Mouse (Mus musculus): ENCODE data around the gene Ptprd.

Ptprd gene

GRCm38 (mm10) chr4:76282886-76283285 is 1928.9 kb downstream of the Ptprd start:
- H3K9me3 ChIP-seq (ENCODE audit: low read length), result no peaks in the 10 kb centered on the region
- H3K27me3 ChIP-seq (ENCODE audit: insufficient read depth, low read length), result no peaks in the 10 kb centered on the region
- no peak overlapping the region for H3K4me3 ChIP-seq (replicated peaks; ENCODE audit: low read length)
- no peaks in the 10 kb centered on the region for H3K4me1 ChIP-seq (replicated peaks; ENCODE audit: low read depth, low read length)
- no peak for TF ChIP-seq POU5F1 (IDR thresholded peaks at IDR 0.05; ENCODE audit: borderline replicate concordance, low read length)
- no peaks in the 10 kb centered on the region for H3K36me3 ChIP-seq (ENCODE audit: insufficient read depth, low read length)

DNA sequence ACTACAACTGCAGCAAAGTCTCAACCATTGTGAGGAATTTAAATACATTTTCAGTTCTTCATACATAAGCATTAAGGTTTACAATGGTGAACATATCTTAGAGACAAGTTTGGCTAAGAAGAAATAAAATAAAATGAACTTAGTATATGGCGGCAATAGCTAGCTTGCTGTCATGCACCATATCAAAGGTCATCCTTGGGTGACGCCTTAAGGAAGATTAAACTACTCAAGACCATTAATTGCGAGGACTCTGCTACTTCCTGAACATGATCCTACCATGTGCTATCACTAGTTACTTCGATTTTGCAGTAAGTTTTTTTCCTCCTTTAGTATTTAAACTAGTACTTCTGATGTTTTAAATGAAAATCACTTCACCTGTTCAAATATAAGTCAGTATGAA is 1949.0 kb downstream of the Ptprd start:
- Histone ChIP-seq H3K36me3 (ENCODE audit: insufficient read depth, low read length) (no peaks in the 10 kb centered on the region), H3K4me3 (replicated peaks; ENCODE audit: low read length) (no peak overlapping the region), H3K4me1 (replicated peaks; ENCODE audit: low read depth, low read length) (no peaks in the 10 kb centered on the region), H3K9me3 (ENCODE audit: low read length) (no peaks in the 10 kb centered on the region), H3K27me3 (ENCODE audit: insufficient read depth, low read length) (no peaks in the 10 kb centered on the region)
- TF ChIP-seq POU5F1 (IDR thresholded peaks at IDR 0.05; ENCODE audit: borderline replicate concordance, low read length) (no peak), NANOG (IDR thresholded peaks at IDR 0.05; ENCODE audit: borderline replicate concordance, low read length) (no peak), CTCF (conservative IDR thresholded peaks at IDR 0.05; ENCODE audit: low read length) (no peak)

DNA sequence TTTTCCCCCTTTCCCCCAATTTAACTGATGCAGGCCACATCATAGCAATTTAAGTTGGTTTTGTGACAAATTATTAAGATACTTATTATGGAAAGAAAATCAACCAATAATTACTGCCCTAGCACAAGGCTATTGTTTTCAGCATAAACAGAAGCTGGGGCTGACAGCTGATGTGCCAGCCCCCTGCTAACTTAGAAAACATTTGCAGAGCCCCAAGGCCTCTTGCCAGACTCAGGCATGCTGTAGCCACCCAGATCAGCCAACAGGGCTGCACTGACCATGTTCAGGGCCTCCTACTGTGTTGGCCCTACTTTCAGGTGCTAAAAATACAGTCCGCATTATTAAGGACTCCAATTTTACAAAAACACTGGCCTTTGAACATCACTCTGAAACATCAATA is 1951.1 kb downstream of the Ptprd start:
- Histone ChIP-seq H3K4me1 (replicated peaks; ENCODE audit: low read depth, low read length) (no peaks in the 10 kb centered on the region), H3K36me3 (ENCODE audit: insufficient read depth, low read length) (no peaks in the 10 kb centered on the region), H3K9me3 (ENCODE audit: low read length) (no peaks in the 10 kb centered on the region), H3K4me3 (replicated peaks; ENCODE audit: low read length) (no peak overlapping the region), H3K27me3 (ENCODE audit: insufficient read depth, low read length) (no peaks in the 10 kb centered on the region)
- TF ChIP-seq POU5F1 (IDR thresholded peaks at IDR 0.05; ENCODE audit: borderline replicate concordance, low read length) (no peak), NANOG (IDR thresholded peaks at IDR 0.05; ENCODE audit: borderline replicate concordance, low read length) (no peak), CTCF (conservative IDR thresholded peaks at IDR 0.05; ENCODE audit: low read length) (no peak)

DNA sequence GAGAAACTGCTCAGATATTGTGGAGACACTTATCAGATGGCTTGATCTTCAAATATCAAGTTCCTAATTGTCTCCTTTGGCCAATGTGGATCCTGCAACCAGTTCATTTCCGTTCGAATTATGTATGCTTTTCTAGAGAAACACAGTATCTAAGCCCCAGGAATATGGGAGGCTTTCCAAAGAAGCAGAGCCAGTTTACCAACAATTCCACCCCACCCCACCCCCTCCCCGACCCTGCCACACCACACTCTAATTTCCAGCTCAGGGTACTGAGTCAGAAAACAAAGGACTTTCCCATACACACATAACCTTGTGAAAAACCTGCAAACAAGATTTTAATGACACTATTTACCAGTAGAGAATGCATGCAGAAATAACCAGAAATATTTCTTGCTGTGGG is 1951.5 kb downstream of the Ptprd start:
- H3K9me3 ChIP-seq (ENCODE audit: low read length), result no peaks in the 10 kb centered on the region
- TF ChIP-seq POU5F1 (IDR thresholded peaks at IDR 0.05; ENCODE audit: borderline replicate concordance, low read length), result no peak
- no peak for TF ChIP-seq NANOG (IDR thresholded peaks at IDR 0.05; ENCODE audit: borderline replicate concordance, low read length)
- no peak for TF ChIP-seq CTCF (conservative IDR thresholded peaks at IDR 0.05; ENCODE audit: low read length)
- no peaks in the 10 kb centered on the region for H3K27me3 ChIP-seq (ENCODE audit: insufficient read depth, low read length)
- H3K4me3 ChIP-seq (replicated peaks; ENCODE audit: low read length), result no peak overlapping the region
- no peaks in the 10 kb centered on the region for H3K36me3 ChIP-seq (ENCODE audit: insufficient read depth, low read length)
- no peaks in the 10 kb centered on the region for H3K4me1 ChIP-seq (replicated peaks; ENCODE audit: low read depth, low read length)

DNA sequence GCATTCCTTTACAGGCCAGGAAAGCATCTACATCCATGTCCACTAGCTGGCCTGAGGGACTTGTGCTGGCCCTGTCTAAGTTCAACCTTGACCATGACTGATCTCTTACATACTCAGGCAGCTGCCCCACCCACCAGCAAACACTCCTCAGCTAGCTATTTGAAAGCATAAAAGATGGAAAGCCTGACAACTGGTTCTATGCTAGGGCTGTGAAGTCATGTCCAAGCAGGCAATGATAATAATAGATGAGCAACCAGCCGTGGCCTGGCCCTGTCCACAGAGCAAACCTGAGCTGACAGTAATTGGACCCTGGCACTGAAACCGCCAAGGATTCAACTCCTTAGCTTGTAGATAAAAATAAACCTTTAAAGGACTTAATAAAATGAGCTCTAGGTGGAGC is 1952.1 kb downstream of the Ptprd start:
- Histone ChIP-seq H3K36me3 (ENCODE audit: insufficient read depth, low read length) (no peaks in the 10 kb centered on the region), H3K4me1 (replicated peaks; ENCODE audit: low read depth, low read length) (no peaks in the 10 kb centered on the region), H3K9me3 (ENCODE audit: low read length) (no peaks in the 10 kb centered on the region), H3K4me3 (replicated peaks; ENCODE audit: low read length) (no peak overlapping the region), H3K27me3 (ENCODE audit: insufficient read depth, low read length) (no peaks in the 10 kb centered on the region)
- TF ChIP-seq POU5F1 (IDR thresholded peaks at IDR 0.05; ENCODE audit: borderline replicate concordance, low read length) (no peak), CTCF (conservative IDR thresholded peaks at IDR 0.05; ENCODE audit: low read length) (no peak), NANOG (IDR thresholded peaks at IDR 0.05; ENCODE audit: borderline replicate concordance, low read length) (no peak)

- Histone ChIP-seq H3K9me3 (ENCODE audit: low read length) (no peaks in the 10 kb centered on the region), H3K4me3 (replicated peaks; ENCODE audit: low read length) (no peak overlapping the region), H3K4me1 (replicated peaks; ENCODE audit: low read depth, low read length) (peaks cover 3% of the 10 kb centered on the region; the same call in 1 of the 2 replicates), H3K36me3 (ENCODE audit: insufficient read depth, low read length) (no peaks in the 10 kb centered on the region), H3K27me3 (ENCODE audit: insufficient read depth, low read length) (no peaks in the 10 kb centered on the region)
- TF ChIP-seq POU5F1 (IDR thresholded peaks at IDR 0.05; ENCODE audit: borderline replicate concordance, low read length) (no peak), CTCF (conservative IDR thresholded peaks at IDR 0.05; ENCODE audit: low read length) (no peak), NANOG (IDR thresholded peaks at IDR 0.05; ENCODE audit: borderline replicate concordance, low read length) (no peak)
These were observed 1967.4 kb downstream of the Ptprd start for GRCm38 (mm10) chr4:76244371-76244770.

GRCm38 (mm10) chr4:76241542-76241941 is 1970.2 kb downstream of the Ptprd start:
- TF ChIP-seq CTCF (conservative IDR thresholded peaks at IDR 0.05; ENCODE audit: low read length), result no peak
- no peak for TF ChIP-seq NANOG (IDR thresholded peaks at IDR 0.05; ENCODE audit: borderline replicate concordance, low read length)
- TF ChIP-seq POU5F1 (IDR thresholded peaks at IDR 0.05; ENCODE audit: borderline replicate concordance, low read length), result no peak
- no peaks in the 10 kb centered on the region for H3K36me3 ChIP-seq (ENCODE audit: insufficient read depth, low read length)
- H3K4me1 ChIP-seq (replicated peaks; ENCODE audit: low read depth, low read length), result no peaks in the 10 kb centered on the region
- H3K27me3 ChIP-seq (ENCODE audit: insufficient read depth, low read length), result no peaks in the 10 kb centered on the region
- no peaks in the 10 kb centered on the region for H3K9me3 ChIP-seq (ENCODE audit: low read length)
- H3K4me3 ChIP-seq (replicated peaks; ENCODE audit: low read length), result no peak overlapping the region

DNA sequence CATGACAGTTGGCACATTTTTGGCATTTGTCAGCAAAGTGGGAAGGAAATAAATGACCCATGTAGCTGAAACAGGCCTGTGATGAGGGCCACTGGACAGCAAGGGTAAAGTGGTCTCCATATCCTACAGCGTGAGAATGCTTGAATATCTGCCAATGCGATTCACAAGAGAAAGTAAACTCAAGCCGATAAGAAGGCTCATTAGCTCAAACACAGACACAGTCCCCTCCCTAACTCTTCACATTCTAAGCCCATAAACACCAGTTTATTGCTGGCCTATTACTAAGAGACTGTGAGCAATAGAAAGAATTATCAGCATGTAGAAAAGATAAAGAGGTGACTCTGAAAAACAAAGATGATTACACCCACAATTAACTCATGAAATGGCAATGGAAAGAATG is 1970.6 kb downstream of the Ptprd start:
- TF ChIP-seq CTCF (conservative IDR thresholded peaks at IDR 0.05; ENCODE audit: low read length) (no peak), POU5F1 (IDR thresholded peaks at IDR 0.05; ENCODE audit: borderline replicate concordance, low read length) (no peak), NANOG (IDR thresholded peaks at IDR 0.05; ENCODE audit: borderline replicate concordance, low read length) (no peak)
- Histone ChIP-seq H3K9me3 (ENCODE audit: low read length) (no peaks in the 10 kb centered on the region), H3K4me1 (replicated peaks; ENCODE audit: low read depth, low read length) (no peaks in the 10 kb centered on the region), H3K27me3 (ENCODE audit: insufficient read depth, low read length) (no peaks in the 10 kb centered on the region), H3K36me3 (ENCODE audit: insufficient read depth, low read length) (no peaks in the 10 kb centered on the region), H3K4me3 (replicated peaks; ENCODE audit: low read length) (no peak overlapping the region)

DNA sequence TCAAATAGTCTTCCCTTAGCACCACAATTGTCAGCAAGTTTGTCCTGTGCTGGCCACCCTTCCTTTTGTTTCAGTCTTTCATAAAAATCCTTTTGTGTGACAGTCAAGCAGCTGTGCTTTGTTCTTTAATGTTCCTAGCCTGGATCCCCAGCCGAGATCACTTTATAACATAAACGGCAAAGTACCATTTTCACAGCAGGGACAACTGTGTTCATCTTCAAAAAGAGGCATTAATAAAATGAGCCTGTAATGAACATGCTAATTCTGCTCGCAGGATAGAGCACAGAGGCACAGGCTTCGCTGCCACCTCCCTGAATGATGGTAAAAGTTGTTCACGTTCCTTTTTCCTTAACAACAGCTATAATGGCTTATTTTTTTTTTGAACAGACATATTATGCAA is 1972.7 kb downstream of the Ptprd start:
- Histone ChIP-seq H3K4me3 (replicated peaks; ENCODE audit: low read length) (no peak overlapping the region), H3K4me1 (replicated peaks; ENCODE audit: low read depth, low read length) (no peaks in the 10 kb centered on the region), H3K27me3 (ENCODE audit: insufficient read depth, low read length) (no peaks in the 10 kb centered on the region), H3K9me3 (ENCODE audit: low read length) (no peaks in the 10 kb centered on the region), H3K36me3 (ENCODE audit: insufficient read depth, low read length) (no peaks in the 10 kb centered on the region)
- TF ChIP-seq NANOG (IDR thresholded peaks at IDR 0.05; ENCODE audit: borderline replicate concordance, low read length) (no peak), POU5F1 (IDR thresholded peaks at IDR 0.05; ENCODE audit: borderline replicate concordance, low read length) (no peak), CTCF (conservative IDR thresholded peaks at IDR 0.05; ENCODE audit: low read length) (no peak)
